Mouse (Mus musculus) ovary, postnatal 36 days (tissue): Measurements from ENCODE around the gene Gm43518.
A peak's percentile ranks its signal among the peaks of the same experiment; 100 is the strongest.

Experiments used
- DNase-seq: peaks from one replicate; pipeline ENCODE4 v3.0.0; 2022; ENCODE audit warnings: low spot score, mixed read lengths

Gene Gm43518

DNA sequence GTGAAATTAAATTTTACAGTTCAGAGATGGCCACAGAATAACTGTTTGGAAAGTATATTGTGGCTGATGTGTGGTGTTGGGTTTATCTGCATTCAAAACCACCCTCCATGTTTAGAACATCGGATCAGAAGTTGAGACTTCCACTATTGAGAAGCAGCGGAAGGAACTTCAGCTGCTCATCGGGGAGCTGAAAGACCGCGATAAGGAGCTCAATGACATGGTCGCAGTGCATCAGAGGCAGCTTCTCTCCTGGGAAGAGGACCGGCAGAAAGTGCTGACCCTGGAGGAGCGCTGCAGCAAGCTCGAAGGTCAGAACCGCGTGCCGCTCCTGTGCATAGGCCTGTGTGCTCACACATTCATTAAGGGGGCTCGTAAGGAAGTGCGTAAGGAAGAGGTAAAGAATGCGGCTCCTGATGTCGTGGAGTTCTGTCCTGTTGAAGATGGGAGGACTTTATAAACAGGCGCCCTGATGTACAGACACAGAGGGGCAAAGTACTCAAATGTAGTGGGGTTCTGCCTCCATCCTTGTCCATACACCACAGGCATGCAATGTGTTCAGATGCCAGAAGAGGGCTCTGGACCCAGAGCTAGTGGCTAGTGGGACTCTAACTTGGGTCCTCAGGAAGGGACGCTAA is 6.9 kb downstream of the Gm43518 start:
- peak; percentile 21 for DNase-seq

DNA sequence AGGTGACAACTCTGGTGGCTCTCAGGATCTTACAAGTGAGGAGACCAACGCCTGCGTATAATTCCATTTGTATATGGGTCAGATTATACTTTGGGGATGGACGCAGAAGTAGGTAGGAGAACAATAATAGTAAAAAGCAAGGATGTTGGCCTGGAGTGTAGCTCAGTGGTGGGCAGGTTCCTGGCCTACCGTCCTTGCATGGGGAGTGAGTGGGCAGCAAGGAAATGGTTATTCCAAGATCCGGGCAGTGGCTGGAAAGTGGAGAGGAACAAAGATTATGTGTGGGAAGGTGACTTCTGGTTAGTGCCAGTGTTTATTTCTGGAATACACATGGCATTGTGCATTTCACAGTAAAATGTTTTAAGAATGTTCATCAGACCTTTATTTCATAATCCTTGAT is 8.7 kb downstream of the Gm43518 start:
- no peak for DNase-seq

DNA sequence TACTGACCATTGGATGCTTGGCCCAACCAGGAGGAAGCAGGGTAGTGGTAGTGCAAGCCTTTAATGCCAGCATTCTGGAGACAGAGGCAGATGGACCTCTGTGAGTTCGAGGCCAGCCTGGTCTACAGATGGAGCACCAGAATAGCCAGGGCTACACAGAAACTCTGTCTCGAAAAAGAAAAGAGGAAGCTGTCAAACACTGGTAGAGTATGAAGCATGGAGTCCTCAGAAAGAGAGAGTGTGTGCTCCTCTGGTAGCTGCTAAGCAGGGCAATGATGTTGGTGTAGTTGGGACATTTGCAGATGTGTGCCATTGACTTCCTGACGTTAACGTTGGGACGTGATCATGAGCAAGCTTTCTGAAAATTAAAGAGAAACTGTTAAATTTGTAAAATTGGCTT is 11.3 kb downstream of the Gm43518 start:
- no peak for DNase-seq

DNA sequence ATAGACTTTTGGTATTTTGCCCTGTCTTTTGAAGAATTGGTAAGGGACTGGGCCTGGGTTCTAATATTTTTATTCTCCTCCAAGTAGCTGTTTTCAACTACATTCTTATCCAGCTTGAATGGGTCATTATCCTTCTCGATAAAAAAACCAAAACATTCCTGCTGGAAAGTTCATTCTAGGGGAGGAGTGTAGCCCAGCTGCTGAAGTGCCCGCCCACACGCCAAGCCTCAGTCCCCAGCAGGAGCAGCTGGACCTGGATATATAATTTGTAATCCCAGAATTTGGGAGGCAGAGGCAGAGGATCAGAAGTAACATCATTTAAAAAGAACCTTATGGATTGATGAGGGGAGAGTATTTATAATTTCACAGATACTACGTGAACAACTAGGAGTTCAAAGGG is 19.3 kb downstream of the Gm43518 start:
- peak; percentile 24 for DNase-seq

DNA sequence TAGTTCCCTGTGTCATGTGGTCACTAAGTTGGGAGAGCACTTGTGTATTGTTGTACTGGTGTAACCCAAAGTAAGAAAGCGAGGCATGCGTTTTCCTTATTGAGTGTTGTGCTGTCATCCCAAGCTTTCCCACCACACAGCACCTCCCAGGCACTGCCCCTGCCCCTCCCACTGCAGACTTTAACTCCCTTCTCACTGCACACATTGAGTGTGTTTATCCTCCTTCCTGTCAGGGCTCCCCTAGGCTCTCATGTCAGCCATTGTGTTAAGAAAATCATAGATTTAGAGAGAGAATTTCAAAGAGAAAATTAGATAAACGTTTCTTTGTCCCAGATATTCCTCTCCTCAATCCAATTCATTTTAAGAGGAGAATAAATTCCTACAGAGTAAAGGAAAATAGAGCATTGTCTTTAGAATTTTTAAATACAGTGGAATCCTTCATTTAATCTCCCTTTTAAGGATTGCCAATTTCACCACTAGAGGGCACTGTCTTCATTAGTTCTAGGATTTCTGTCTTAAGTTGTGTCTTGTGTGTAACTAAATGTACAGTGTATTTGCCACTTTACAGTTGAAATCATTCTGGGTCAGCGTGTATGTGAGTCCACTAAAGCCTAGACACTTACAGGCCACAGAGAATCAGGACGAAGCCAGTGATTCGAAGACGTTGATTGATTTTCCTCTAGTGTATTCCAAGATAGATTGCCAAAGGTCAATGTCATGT is 20.0 kb downstream of the Gm43518 start:
- DNase-seq = no peak

DNA sequence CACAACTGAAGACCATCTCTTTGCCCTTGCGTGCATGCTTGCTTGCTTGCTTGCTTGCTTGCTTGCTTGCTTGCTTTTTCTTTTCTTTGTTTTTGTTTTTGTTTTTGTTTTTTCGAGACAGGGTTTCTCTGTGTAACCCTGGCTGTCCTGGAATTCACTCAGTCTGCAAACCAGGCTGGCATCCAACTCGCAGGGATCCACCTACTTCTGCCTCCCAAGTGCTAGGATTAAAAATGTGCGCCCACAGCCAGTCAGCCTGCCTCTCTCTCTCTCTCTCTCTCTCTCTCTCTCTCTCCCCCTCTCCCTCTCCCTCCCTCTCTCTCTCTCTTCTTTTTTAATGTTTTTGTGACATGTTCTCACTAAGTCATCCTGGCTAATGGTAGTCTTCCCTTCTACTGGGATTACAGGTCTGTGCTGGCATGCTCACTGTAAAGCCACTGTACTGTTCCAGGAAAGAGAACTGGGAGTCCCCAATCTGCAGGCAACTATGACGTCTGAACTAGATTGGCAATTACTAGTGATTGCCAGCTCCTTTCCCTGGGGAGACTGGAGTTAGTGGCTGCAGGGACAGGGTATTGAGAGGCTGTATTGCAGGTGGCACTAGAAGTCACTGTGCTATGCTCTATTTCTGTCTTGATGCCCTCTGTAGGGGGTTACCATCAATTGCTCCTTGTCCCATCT is 25.3 kb downstream of the Gm43518 start:
- no peak for DNase-seq

DNA sequence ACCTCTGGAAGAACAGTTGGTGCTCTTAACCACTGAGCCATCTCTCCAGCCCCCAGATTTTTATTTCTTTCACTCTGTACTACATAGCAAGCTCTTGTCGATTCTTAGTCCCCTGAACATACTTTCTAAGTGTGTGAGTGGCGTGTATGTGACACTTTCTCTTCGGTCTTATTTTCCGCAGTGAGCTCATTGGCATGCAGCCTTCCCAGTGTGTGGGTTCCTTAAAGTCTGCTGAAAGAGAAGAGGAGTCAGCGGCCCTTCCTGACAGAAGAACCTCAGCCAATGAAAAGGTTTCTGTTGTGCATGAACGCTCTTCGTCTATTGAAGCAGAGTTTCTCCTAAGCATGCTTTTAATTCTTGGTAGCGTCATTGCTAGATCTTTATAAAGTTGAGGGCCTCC is 30.0 kb downstream of the Gm43518 start:
- DNase-seq = no peak

DNA sequence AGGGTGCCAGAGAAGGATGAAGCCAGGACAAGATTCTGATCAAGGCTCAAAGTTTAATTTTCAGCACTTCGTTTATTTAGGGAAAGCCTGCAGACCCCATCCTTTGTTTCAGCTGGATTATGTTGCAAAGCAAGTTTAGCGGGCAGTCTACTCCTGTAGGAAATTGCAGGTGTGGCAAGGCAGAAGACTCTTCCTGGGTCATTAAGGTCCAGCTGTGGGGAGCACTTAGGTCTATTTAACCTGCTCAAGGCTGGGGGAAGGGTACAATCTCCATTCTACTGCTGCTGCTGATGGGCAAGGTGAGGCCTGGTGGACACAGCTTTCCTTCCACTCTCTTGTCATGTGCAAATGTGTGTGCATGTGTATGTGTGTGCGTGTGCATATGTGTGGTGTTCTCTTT is 31.8 kb downstream of the Gm43518 start:
- no peak for DNase-seq

DNA sequence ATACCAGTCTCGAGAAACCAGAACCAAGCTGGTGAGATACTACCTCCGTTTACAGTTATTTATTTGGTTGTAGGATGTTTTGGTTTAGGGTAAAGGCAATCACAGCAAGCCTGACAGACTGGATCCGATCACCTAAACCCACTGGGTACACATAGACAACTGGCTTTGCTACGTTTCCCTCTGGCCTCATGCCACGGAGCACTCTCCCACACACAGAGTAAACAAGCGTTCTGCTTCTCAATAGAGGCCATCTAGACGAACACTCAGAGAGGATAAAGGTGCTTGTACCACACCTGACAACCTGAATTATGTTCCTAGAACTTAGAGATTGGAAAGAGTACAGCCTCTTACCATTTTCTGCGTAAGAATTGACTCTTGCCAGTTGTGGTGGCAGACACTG is 32.9 kb downstream of the Gm43518 start:
- no peak for DNase-seq

DNA sequence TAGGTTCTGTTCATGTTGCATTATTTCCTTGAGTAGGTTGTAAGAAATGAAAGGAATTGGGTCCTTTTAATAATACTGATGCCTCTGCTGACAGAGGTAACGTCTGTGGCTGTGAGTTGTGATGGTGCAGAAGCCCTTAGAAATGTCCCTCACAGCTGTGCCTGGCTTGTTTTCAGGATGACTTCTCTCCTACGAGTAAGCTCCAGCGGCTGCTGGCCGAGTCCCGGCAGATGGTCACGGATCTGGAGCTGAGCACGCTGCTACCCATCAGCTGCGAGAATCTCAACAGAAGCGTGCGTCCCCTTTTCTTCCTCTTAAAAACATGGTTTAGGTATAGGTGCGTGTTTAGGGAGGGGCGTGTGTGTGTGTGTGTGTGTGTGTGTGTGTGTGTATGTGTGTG is 33.8 kb downstream of the Gm43518 start:
- no peak for DNase-seq

DNA sequence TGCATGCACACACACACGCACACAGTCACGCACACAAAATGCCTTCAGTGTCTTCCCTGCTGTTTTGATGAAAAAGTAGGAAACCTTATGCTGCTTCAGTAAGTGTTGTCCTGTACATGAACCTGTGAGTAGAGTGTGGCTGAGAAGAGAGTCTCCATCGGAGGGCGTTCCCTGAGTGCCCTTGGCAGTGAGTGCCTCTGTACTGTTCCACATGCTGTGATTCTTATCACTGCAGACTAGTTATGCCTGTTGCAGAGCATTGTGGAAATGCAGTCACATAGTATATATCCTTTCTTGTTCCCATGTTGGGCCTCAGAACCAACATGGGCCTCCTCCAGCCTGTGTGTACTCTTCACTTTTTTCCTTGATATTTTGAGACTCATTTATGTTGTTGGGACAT is 37.0 kb downstream of the Gm43518 start:
- DNase-seq = no peak

DNA sequence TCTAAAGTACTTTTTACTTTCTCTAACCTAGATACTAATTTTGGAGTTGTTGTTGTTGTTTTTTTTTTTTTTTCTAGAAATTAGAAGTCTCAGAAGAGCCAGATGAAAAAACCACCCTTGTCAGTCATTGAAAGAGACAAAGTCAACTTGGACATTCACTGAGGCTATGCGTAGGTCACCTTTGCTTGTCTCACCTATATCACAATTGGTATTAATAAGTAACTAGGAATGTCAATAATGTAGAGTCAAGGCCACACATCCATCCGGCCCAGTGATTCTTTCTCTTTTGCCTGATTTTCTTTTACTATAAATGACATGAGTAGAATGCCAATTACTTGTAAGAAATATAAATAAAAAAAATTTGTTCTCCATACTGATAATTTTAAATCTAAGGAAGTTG is 39.5 kb downstream of the Gm43518 start:
- no peak for DNase-seq

DNA sequence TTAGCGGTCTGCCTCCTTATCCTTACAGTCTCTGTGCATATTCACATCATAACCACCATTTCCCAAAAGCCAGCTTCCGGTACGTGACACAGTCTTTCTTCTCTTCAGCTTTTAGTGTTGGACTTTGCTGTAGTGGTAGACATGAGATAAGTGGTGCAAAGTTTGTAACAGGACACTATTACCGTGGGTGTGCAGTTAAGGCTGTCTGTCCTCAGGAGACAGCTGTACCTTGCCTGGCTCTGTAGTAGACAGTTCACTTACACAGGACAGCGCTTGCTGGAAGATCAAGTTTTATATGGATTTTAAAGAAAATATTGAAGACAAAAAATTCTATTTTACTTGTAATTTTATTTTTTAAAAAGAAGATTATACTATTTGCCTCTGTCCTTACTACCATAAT is 41.2 kb downstream of the Gm43518 start:
- DNase-seq = no peak

DNA sequence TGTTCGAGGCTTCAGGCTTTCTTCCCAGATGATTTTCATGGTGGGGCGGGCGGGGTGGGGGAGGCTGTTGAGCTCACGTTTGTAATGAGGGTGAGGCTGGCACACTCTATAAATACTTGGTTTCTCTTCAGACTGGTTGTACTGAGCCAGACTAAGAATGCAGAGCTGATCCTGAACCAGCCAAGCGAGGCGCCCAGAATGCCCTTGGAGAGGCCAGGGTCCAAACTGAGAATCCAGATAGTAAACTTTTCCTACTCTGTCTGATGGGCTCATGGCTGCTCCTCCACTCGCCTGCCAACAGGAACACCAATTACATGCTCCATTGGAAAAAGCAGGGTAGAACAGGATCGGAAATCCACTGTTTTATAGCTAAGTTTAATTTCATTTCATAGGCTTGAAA is 42.0 kb downstream of the Gm43518 start:
- DNase-seq = no peak

DNA sequence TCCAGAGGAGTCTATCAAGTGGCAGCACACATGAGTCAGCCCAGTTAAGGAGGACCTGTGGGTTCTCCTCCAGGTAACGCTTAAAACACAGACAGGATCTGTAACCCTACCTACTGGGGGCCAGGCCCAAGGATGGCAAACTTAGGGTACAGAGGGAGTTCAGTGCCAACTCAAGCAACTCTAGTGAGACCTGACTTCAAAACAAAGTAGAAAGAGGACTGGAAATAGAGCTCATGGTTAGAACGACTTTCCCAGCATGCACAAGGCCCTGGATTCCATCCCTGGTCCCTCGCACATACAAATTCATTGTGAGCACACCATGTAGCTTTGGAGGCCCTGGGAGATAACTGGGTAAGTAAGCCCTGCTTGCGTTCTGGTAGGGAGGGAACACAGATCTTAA is 43.4 kb downstream of the Gm43518 start:
- no peak for DNase-seq

DNA sequence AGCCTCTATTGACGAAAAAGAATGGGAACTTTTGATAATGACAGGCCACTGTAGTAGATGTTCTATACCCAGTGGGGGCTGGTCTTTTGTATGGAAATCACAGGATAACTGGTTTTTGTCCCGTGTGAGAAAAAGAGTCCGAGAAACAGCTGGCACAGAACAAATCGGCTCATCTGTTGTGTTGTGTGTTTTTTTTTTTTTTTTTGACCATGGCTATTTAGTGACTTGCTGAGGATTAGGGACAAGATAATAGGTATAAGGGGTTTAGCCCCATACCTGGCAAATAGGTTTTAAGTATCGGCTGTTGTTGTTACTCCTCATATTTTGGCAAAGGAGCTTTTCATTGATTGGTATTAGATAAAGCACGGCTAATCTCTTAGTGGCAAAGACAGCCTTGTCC is 45.2 kb downstream of the Gm43518 start:
- no peak for DNase-seq

DNA sequence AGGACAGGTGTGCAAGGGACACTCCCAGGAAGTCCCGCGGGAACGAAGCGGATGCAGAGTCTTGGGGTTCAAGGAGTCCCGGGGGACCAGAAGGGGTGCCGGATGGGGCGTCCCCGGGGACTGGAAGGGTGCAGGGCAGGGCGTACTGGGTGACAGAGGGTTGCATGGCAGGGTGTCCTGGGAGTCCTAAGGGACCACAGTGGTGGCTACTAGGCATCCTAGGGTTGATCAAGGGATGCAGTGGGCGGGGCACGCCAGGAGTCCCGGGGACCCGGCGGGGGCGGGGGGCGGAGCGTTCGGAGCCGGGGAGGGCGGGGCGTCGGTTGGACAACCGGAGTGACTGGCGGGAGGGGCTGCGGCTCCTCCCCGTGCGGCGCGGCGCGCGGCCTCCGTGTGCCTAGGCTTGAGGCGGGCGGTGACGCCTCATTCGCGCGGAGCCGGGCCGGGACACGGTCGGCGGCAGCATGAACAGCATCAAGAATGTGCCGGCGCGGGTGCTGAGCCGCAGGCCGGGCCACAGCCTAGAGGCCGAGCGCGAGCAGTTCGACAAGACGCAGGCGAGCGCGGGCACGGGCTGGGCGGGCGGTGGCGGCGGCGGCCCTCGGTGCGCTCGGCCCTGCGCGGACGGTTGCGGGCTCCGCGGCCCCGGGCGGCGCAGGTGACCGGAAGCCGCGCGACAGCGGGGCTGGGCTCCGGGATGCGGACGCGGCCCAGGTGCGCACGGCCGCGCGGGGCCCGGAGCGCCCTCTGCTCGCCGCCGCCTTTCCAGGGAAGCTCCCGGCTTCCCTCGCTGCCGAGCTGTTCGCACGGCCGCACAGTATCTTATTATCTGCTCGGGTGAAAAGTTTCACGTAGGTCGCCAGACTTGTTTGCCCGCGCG is 46.3 kb downstream of the Gm43518 start, which contains the start of gene Hip1r:
Gene Hip1r, plus strand, starts transcription at position 330 of the 880 bp plus-strand sequence.
- DNase-seq = peak; percentile 80

DNA sequence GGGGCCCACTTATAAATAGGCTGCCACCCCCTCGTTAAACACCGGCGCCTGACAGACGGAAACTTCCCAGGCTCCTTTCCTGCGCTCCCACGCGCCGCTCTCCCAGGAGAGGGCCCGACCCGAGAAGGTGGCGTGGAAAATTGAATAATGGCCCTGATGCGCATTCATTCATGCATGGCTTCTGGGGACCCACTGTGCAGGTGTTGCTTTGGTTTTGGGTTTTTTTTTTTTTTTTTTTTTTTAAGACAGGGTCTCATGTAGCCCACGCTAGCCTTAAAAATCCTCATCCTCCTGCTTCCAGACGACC is 46.9 kb downstream of the Gm43518 start:
- no peak for DNase-seq

DNA sequence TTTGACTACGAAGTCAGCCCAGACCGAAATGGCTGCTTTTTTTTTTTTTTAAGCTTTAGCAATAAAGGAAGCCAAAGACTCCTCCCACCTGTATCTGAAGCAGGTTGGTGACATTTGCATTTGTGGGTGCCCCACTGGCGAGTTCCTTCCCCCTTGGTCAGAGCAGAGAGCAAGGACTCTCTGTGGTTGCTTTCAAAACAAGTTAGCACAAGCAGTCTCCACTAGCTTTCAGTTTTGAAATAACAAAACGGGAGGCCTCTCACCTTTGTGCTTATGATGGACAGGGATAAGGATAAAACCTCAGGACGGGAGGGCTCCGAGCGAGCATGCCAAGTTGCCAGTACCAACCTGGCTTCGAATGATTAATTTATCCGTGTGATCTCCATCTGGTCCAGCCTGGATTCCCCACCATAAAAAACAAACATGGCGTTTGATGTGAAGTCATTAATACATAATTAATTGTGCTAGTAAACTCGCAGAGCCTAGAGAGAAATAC is 47.4 kb downstream of the Gm43518 start:
- no peak for DNase-seq

DNA sequence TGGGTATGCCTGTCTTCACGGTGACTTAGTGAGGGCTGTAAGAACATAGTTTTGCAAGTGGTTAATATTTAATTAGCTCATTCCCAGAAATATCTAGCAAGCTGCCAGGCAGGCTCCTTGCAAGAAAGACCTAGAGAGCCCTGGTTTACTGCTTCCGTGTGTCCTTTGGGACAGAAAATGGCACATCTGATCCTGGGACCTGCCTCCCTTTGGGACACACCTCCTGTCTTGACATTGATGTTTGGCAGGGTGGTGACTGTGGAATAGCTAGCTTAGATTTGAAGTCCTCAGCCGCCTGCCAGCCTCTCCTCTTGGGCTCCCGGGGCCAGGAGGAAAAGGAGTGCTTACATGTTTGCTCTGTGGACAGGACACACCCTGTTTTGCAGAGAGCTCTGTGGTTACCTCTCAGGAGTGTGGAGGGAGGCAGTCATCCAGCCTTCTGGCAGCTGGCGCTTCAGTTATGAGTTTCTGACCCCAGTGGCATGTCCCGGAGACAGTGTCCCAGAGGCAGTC is 48.5 kb downstream of the Gm43518 start:
- no peak for DNase-seq

DNA sequence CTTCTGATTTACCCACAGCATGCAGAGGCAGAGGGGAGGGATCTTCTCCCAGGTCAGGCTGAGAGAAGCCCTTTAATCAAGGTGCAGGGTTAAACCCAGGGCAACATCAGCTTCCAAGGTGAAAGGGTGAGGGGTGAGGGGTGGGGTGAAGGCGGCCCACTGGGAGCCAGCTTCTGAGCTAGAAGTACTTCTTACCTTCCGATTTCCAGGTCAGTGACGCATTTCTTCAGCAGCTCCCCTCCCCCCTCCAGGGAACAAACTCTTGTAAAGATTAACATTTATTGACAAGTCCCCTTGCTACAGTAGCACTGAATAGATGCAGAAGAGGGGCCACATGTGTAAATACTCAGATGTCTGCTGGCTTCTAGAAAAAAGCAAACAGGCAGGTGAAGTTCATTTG is 50.0 kb downstream of the Gm43518 start:
- DNase-seq = no peak

DNA sequence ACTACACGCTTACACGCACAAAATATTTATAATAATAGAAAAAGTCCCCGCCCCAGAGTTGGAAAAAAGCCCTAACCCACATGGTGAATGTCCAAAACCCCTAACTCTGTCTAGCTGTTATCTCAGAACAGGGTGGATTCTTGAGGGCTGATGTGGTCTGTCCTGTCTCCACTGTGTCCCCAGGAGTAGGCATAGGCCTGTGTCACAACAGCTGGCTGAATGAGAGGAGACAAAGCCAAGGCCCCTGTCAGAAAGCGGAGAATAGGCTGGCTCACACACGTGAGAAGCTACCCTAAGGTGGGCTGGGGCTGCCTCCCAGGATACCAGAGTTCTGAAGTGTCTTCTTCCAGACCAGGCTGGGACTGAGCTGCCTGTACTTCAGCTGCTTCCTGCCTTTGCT is 50.9 kb downstream of the Gm43518 start:
- DNase-seq = no peak
